Mouse (Mus musculus) CD8-positive naive resting alpha-beta T cell, adult 2 months (primary cell): ENCODE measurements around the gene Cep89.

ENCODE experiments used
- DNase-seq, 2 experiments: peaks; one replicate each; pipeline ENCODE4 v3.0.0; 2022; ENCODE audit warnings: low read depth in 2 of 2, low spot score in 2 of 2

Cep89 gene

DNA sequence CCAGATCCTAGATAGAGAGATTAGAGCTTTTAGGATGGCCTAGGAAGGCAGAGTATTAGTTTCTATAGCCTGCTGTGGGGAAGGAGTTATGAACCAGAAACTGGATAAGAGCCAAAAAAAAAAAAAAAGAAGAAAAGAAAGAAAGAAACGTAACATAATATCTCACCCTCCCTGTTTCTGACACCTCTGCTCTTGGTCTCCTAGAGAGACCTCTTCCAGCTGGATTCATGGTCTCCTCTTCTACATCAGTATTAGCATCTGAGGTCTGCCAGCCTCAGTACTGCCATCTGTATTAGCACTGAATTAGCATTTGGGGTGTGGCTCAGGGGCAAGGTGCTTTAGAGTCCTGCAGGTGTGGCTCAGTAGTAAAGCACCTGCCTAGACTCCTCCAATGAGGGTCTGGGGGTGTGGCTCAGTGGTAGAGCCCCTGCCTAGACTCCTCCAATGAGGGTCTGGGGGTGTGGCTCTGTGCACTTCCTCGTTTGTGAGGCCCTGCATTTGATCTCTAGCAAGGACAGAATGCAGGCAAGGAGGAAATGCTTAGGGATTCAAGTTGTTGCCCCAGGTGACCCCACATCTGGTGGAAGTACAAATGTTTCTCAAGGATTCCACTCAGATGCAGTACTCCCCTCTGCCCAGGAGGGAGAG lies 14.0 kb upstream of the Cep89 start:
- no peak for DNase-seq

DNA sequence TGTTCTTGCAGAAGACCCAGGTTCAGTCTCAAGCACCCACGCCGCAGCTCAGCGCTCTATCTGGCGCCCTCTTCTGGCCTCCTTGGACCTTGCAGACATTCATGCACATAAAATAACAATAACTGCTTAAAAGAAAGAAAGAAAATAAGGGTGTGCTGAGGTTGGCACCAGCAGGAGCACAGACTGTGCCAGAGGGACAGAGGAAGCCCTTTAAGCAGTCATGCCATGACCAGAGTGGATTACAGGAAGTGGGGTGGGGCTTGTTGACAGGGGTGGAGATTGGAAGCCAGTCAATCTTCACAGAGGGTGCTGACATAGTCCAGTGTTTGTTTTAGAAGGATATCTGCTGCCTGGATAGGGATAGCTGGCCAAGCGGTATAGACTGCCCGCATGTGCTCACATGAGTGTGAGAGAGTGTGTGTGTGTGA lies 10.3 kb upstream of the Cep89 start:
- DNase-seq: no peak

DNA sequence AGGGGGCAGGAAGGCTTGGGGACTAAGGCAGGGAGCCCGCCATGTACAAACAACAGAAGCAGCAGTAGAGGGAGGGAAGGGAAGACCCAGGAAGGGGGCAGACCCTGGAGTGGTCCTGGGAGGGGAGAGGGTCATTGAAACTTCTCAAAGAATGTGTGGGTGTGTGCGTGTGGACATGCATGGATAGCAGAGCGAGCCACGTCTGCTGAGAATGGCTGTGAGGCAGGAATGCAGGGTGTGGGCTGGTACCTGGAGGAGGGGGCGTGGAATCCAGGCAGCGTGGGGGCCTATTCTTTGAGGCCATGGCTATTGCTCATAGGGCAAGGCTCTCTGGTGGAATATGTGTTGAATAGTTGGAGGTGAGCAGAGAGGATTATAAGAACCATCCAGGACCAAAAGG lies 8.1 kb upstream of the Cep89 start:
- DNase-seq: no peak

DNA sequence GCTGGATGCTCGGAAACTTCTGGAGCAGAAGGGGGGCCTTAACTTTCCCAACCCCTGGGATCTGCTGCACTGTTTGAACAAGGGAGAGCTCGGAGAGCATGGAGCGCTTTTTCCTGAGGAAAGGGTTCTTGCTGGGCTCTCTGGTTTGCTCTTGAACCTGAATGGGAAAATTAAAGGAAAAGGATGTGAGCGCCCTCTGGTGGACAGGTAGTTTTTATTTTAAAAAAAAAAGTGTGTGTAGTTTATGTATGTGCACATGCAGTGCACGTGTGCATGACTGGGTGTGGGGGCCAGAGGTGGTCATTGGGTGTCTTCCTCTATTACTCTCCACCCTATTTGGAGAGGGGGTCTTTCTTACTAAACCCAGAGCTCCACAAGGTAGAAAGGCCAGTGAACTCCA lies 3.9 kb upstream of the Cep89 start:
- DNase-seq: no peak

DNA sequence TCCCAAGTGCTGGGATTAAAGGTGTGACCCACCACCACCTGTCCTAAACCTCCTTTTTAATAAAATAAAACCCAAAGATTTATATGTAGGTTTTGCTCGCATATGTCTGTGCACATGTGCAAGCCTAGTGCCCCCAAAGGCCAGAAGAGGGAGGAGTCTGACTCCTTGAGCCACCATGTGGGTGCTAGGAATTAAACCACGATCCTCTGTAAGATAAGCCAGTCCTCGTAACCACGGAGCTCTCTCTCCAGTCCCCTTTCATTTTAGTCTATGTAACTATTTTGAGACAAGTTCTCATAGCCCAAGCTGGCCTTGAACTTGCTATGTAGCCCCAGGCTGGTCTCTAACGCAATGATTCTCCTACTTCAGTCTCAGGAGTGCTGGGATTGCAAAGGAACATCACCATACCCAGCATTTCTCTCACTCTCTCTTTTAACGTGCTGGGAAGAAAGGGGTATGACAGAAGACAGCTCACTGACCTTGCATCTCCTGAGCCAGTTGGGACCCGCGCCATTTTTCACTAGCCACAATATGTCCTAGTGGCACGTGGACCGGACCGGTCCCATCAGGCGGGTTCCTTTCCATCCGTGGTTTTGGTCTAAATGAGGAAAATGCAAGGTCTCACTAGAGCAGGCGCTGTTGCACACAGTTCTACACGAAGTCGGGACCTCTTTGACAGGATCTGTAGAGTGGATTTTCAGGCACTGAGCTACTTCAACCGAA lies 940 bp upstream of the Cep89 start:
- no peak for DNase-seq

DNA sequence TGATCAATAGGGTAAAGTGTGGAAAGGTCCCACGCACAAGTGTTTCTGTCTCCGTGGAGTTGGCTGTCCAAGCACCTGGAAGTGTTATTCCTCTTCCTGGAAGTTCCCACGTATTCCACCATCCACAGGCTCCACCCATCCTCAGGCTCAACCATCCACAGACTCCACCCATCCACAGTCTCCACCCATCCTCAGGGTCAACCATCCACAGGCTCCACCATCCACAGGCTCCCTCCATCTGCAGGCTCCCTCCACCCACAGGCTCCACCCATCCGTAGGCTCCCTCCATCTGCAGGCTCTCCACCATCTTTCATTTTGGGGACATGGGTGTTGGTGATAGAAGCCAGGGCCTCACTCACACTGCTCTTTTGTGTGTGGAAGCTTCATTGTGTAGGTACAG lies 4.3 kb downstream of the Cep89 start:
- DNase-seq: no peak

DNA sequence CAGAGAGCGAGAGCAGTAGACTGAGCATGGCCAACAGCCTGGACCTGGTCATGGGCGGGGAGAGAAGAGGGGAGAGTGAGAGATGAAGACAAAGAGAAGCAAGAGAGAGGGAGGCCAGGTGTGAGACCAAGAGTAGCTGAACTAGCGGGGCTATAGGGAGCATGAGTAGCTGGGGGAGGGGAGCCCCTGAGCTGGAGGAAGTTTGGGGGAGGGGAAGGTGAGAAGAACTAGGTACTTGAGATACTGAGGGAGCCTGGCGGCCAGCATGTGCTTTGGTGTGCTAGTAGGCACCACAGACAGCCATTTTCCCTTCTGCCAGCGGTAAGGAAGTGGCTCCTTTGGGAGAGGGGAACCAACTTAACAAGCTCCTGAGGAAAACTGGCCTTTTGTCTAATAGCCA lies 18.4 kb downstream of the Cep89 start:
- DNase-seq: no peak

DNA sequence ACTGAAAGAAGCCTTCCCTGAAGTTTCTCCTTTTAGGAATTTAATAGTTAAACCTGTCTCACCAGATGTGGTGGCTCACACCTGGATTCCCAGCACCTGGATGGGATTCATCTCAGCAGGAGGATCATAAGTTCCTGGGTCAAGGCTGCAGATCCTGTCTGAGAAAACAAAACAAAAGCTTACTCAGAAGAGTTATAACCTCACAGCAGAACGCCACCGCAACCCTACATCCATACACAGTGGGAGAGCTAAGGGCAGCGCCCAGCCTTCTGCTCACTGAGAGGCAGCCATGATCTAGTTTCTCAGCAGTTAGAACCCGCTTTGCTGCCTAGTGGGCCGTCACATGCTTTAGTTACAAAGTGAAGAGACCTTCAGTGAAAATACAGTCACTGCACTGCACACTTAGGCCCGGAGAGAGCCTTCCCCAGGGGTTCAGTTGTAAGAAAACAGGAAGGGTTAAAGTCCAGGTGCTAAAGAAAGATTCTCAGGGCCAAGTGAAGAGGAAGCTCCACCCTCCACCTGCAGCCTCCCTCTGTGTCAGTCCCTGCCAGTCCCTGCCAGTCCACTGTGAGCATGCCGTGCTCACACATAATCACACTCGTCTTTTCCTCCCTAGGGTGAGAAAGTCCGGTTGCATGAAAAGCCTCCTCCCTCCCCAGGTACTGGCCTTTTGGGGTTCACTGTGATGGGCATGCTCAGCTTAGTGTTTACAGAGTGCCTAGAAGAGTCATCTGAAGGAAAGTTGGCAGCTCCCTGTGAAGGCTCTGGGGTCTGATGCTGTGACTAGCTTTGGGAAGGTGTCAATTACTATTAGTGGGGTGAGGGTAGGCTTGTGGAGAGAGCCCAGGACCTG lies 19.2 kb downstream of the Cep89 start:
- no peak for DNase-seq

DNA sequence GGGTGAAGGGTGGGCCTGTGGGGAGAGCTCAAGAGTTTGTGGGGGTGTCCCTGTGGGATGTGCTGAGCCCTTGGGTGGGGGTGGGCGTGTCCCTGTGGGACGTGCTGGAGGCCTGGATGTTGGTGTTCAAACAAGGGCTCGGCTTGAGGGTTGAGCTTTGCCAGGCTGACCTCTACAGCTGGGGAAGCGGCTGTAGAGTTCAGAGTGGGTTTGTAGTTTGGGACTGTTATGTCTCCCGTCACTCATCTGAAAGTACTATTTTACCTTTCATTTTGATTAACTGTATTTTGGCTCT lies 19.8 kb downstream of the Cep89 start:
- no peak for DNase-seq

DNA sequence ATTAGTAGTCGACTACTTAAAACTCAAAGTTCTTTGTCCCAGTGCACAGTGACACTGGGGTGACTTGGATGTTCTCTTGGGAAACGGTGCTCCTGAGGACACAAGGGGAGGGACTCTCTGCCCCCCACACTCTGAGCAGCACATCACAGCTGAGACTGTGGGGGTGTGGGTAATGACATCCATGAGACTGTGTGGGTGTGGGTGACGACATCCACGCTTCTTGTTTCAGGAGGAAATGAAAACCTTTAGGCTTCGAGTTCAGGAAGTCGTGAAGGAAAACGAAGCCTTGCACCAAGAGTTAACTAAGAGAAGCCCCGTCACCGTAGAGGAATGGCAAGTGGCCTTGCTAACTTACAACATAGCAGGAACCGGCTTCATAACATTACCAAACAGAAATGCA lies 26.2 kb downstream of the Cep89 start:
- DNase-seq: no peak

DNA sequence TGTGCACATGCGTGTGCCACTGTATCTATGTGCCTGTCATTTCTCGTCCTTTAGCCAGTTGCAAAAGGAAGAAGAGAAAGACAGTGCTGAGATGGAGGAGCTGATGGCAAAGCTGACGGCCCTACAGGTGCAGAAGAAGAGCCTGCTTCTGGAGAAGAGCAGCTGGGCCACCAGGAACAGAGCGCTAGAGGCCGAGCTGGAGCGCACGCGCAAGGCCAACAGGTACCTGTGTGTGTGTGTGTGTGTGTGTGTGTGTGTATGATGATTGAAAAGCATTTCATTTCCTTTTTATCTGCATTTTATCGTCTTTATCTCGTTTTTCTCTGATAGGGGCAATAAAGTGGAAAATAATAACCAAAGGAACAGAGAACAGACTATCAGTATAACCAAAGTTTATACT lies 31.3 kb downstream of the Cep89 start:
- no peak for DNase-seq

DNA sequence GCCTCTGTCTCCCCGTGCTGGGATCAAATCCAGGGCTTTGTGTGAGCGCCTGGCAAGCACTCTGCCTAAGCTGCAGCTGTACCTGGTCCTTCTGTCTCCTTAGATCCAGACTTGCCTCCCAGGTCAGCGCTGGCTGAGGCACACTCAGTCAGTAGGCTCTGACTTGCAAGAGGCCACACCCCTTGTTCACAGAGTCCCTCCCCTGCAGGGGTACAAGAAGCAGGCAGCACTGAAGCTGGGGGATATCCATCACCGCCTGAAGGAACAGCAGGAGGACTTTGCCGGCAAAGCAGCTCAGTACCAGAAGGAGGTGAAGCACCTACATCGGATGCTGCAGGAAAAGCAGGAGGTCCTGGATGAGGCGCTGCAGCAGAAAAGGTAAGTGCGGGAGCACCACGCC lies 38.4 kb downstream of the Cep89 start:
- no peak for DNase-seq

DNA sequence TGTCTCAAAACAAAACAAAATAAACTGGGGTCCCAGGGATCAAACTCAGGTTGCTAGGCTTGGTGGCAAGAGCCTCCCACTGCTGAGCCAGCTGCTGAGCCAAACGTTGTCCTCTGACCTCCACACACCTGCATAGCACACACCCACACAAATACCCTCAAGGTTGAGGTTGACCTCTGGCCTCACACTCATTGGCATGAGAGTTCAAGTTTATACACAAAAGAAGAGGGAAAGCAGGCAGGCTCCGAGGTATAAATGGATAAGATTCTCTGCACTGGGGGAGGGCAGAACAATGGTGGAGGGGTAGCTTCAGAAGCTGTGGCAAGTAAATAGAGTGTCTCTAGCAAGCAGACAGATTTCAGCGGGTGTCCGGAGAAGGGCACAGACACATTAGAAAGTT lies 50.7 kb downstream of the Cep89 start:
- DNase-seq: no peak

DNA sequence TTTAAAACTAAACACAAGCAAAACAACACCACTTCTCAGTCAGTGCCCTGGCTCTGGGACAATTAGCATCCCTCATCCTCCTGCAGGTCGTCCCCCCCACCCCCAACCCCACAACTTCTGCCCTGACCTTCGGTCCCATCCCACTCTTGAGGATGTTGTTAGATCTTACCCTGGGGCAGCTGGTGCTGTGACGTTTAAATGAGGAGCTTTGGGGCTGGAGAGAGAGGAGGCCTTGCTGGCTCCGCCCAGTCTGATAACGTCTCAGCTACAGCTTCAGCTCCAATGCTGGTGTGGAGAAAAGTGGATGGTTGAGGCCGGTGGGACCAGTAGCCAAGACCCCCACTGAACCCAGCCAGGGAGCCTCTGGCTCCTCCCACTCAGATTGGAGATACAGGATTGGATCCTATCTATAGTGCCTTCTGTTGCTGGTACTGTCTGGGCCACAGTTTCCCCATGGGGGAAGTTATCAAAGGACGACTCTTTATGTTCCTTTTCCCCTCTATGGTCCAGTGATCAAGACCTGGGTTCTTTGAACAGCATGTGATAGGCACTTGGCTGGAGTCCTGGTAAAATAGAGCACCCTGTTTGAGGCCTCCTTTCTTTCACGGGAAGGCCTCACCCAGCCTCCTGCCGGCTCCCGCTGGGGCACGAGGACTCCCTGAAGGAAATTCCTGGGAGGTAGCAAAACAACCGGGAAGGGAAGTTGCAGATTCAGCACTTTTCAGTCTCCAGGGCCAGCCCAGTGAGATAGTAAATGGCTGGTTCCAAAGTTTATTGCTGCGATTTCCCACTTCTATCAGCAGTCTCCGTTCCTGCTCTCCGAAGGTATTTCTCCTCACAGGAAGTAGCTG lies 51.4 kb downstream of the Cep89 start, which contains the start of gene Slc7a9:
Gene Slc7a9 (plus strand): TSS at position 801 of the 851 bp plus-strand sequence.
- no peak for DNase-seq

DNA sequence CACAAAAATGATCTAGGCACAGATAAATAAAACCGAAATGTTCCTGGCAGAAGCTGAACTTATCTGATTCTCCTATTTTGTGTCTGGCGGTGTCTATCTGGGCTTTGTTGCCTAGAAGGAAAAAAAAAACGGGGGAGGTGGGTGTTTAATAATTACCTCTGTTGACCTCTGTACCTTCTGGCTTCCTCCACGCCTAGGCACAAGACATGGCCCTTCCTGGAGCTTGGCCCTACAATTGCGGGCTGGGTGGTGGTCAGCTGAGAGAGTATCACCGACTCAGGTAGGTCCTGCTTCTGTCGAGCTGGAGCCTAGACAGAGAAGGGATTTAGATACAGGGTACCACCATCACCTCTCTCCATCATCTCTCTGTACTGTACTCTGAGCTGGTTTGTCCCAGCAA lies 52.0 kb downstream of the Cep89 start:
- DNase-seq: no peak

DNA sequence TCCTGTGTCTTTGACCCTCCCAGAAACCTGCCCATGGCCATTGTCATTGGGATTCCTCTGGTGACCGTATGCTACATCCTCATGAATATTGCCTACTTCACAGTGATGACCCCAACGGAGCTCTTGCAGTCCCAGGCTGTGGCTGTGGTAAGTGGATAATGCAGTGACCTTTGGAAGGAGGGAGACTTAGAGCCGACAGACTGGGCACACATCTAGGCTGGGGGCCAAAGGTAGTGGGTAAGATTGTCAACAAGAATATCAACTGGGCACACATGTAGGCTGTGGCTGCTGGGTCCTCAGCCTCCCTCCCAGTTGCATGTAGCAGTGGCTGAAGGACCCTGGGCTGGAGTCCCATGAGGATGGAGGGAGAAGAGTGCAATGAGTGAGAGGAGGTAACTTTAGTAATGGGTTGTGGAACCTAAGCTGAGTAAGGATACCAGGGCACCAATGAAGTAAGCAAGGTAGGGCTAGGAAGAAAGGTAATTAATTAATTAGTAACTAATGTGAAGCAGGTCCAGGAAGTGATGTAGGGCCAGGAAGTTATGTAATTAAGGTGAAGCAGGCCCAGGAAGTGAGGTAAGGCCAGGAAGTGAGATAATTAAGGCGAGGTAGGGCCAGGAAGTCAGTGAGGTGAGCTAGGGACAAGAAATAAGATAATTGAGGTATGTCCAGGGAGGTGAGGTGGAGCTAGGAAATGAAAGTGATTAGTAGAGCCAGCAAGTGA lies 59.4 kb downstream of the Cep89 start:
- no peak for DNase-seq

DNA sequence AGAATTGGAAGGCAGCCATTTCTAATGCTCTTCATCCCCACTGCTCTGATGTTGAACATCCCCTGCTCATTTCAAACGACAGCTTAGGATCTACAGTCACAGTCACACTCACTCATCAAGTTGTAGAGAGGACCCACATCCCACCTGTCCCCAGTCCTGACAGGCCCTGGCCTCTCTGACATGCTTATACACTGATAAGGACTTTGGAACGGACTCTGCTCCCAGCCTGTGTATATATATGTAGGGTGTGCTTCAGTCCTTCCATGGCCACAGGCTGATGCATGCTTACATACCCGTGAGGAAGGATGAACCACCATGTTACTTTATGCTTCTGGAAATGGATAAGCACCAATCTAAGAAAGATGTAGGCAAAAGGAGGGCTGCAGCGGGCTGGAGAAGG lies 64.1 kb downstream of the Cep89 start:
- DNase-seq: no peak

DNA sequence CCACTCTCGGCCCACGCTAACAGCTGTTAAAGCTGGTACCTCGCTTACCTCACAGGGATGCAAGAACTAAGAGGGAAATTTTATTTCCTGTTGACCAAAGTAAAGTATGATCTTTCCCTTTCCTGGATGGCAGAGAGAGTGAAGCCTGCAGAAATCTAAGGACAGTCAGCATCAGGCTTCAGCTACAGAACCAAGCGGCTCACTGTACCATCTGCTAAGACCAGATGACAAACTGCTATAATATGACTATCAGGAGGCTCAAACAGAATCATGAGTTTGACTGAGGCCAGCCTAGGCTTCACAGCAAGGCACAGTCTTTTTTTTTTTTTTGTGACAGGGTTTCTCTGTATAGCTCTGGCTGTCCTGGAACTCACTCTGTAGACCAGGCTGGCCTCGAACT lies 68.2 kb downstream of the Cep89 start:
- no peak for DNase-seq

DNA sequence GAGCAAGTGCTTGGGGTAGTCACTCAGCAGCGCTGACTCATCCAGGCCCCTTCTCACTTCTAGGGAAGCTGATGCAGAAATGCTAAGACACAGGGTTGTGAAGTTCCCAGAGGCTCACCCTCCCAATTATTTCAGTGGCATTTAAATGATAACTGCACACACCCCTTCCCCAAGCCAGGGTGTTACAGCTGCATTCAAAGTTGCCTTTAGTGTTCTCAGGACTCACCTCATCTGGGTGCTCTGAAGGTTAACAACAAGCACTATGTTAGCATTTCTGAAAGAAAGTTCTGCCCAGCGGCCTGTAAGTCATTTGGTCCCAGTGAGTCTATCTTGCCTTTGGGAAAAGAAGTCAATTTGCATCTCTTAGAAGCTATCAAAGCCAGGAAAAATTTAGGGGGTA lies 71.0 kb downstream of the Cep89 start:
- DNase-seq: no peak

DNA sequence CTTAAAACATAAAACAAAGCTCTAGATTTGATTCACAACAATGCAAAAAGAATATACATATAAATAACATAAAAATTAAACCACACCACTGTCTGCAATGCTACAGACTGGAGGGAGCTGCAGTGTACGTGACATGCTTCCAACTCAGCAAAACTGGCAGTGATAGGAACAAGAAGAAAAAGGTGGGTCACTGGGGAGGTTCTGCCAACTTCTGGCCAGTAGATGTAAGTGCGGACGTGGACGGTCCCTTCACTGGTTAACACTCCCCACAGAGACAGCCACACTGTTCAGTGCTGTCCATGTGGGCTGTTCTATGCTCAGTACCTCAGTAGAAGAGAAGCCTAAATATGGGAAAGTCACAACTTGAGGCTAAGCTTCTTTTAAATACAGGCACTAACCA lies 74.0 kb downstream of the Cep89 start:
- DNase-seq: no peak

DNA sequence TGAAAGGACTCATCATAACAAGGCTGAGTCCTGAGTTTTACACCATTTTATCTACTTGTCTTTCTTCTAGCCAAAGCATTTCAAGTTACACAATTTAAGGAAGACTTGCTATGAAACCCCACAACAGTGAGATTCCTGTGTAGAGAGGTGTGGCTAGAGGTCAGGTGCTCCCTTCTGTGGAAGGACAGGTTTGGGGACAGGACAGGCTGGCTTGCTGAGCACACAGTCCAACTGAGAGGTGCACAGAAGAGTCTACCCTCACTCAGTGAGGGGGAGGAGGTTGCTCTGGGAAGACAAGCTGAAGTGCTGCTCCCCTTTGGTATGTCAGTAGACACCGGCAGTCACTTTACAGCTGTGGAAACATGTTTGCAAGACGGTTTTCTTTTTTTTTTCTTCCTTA lies 79.6 kb downstream of the Cep89 start:
- DNase-seq: no peak
